Mouse (Mus musculus) MEL (cell line): Measurements from ENCODE around the gene Padi6. TPM values are rescaled to one million over a fixed set of nuclear protein-coding genes. Genes with fewer than 3 reads are reported as not detected.

Experiments
- DNase-seq: peaks from one replicate; pipeline ENCODE4 v3.0.0; 2011; ENCODE audit warnings: low read depth, low spot score
- H3K27ac ChIP-seq: 2 replicates; pipeline ENCODE4 v1.5.1; 2012; ENCODE audit warnings: low read depth, mild to moderate bottlenecking, control low read depth, low read length, moderate library complexity; ENCODE audit not compliant: control insufficient read depth
- H3K27me3 ChIP-seq, 2 experiments: fragments of 150-350 bp in 1 of 2; sonication (generic) in 1 of 2; 2 replicates each; pipeline ENCODE4 v1.6.1; 2012; ENCODE audit warnings: low read length in 2 of 2, mild to moderate bottlenecking in 2 of 2, improper control_type of control experiment in 1 of 2, moderate library complexity in 1 of 2; ENCODE audit not compliant: insufficient read depth in 2 of 2, control insufficient read depth in 1 of 2
- H3K36me3 ChIP-seq, 2 experiments: 2 replicates each; pipeline ENCODE4 v1.6.1; 2012 to 2014; ENCODE audit warnings: low read length in 2 of 2, improper control_type of control experiment in 1 of 2, inconsistent platforms in 1 of 2, mild to moderate bottlenecking in 1 of 2; ENCODE audit not compliant: insufficient read depth in 2 of 2, control insufficient read depth in 1 of 2
- H3K4me1 ChIP-seq, 2 experiments: fragments of 150-350 bp in 1 of 2; sonication (generic) in 1 of 2; 2 replicates each; pipeline ENCODE4 v1.6.1; 2012; ENCODE audit warnings: low read length in 2 of 2, improper control_type of control experiment in 1 of 2, mild to moderate bottlenecking in 1 of 2; ENCODE audit not compliant: insufficient read depth in 2 of 2, control insufficient read depth in 1 of 2
- H3K4me3 ChIP-seq, 2 experiments: fragments of 150-350 bp in 1 of 2; sonication (generic) in 1 of 2; 2 replicates each; pipeline ENCODE4 v1.5.1; 2012; ENCODE audit warnings: low read depth in 2 of 2, low read length in 2 of 2, mild to moderate bottlenecking in 2 of 2, moderate library complexity in 2 of 2, control low read depth in 1 of 2, improper control_type of control experiment in 1 of 2; ENCODE audit not compliant: control insufficient read depth in 1 of 2, insufficient read depth in 1 of 2
- H3K79me2 ChIP-seq: 2 replicates; pipeline ENCODE4 v1.6.1; 2012; ENCODE audit warnings: mild to moderate bottlenecking, low read length, moderate library complexity; ENCODE audit not compliant: control insufficient read depth, poor library complexity, insufficient read depth
- H3K9ac ChIP-seq: 2 replicates; pipeline ENCODE4 v1.6.1; 2012; ENCODE audit warnings: low read depth, mild to moderate bottlenecking, control low read depth, low read length, moderate library complexity; ENCODE audit not compliant: control insufficient read depth, poor library complexity, severe bottlenecking
- H3K9me3 ChIP-seq: fragments of 150-350 bp; sonication (generic); replicated peaks from 2 replicates; pipeline ENCODE4 v1.6.1; 2012; ENCODE audit warnings: mild to moderate bottlenecking, low read length, improper control_type of control experiment, moderate library complexity; ENCODE audit not compliant: insufficient read depth
- CHD1 ChIP-seq: IDR thresholded peaks from 2 replicates; pipeline ENCODE4 v1.6.1; 2012; ENCODE audit warnings: low read depth, mild to moderate bottlenecking, inconsistent platforms, low read length, improper control_type of control experiment
- CHD2 ChIP-seq: IDR thresholded peaks from 2 replicates; pipeline ENCODE4 v1.6.1; 2011; ENCODE audit warnings: low read length, improper control_type of control experiment
- CTCF ChIP-seq, 3 experiments: IDR thresholded peaks in 2 of 3; conservative IDR thresholded peaks in 1 of 3; 2 replicates each; pipeline ENCODE4 v1.5.1; 2011 to 2012; ENCODE audit warnings: low read length in 3 of 3, low read depth in 2 of 3, mild to moderate bottlenecking in 2 of 3, improper control_type of control experiment in 1 of 3, inconsistent platforms in 1 of 3, mixed read lengths in 1 of 3, moderate library complexity in 1 of 3; ENCODE audit not compliant: control insufficient read depth in 1 of 3, insufficient read depth in 1 of 3, poor library complexity in 1 of 3, severe bottlenecking in 1 of 3
- E2F4 ChIP-seq: IDR thresholded peaks from 2 replicates; pipeline ENCODE4 v1.6.1; 2011; ENCODE audit warnings: low read depth, low read length, improper control_type of control experiment, borderline replicate concordance
- GATA1 ChIP-seq: IDR thresholded peaks from 2 replicates; pipeline ENCODE4 v1.6.1; 2011; ENCODE audit warnings: low read depth, low read length, improper control_type of control experiment
- KAT2A ChIP-seq: conservative IDR thresholded peaks from 2 replicates; pipeline ENCODE4 v1.6.1; 2012; ENCODE audit warnings: low read depth, low read length, improper control_type of control experiment, inconsistent platforms
- MAX ChIP-seq: IDR thresholded peaks from 2 replicates; pipeline ENCODE4 v1.6.1; 2011; ENCODE audit warnings: low read length, improper control_type of control experiment
- MAZ ChIP-seq: IDR thresholded peaks from 2 replicates; pipeline ENCODE4 v1.6.1; 2012; ENCODE audit warnings: low read depth, mild to moderate bottlenecking, inconsistent platforms, low read length, improper control_type of control experiment
- MEF2A ChIP-seq: IDR thresholded peaks from 2 replicates; pipeline ENCODE4 v1.6.1; 2014; ENCODE audit warnings: low read depth, mild to moderate bottlenecking, inconsistent platforms, low read length, improper control_type of control experiment; ENCODE audit not compliant: poor library complexity, insufficient replicate concordance, severe bottlenecking; ENCODE audit errors: extremely low read depth
- MXI1 ChIP-seq: IDR thresholded peaks from 2 replicates; pipeline ENCODE4 v1.6.1; 2011; ENCODE audit warnings: mild to moderate bottlenecking, low read depth, low read length, improper control_type of control experiment
- MYC ChIP-seq: IDR thresholded peaks from 2 replicates; pipeline ENCODE4 v1.6.1; 2011; ENCODE audit warnings: low read depth, mild to moderate bottlenecking, low read length, improper control_type of control experiment, moderate library complexity
- POLR2A ChIP-seq, 2 experiments: IDR thresholded peaks; 2 replicates each; pipeline ENCODE4 v1.6.1; 2011 to 2012; ENCODE audit warnings: low read length in 2 of 2, mild to moderate bottlenecking in 2 of 2, control low read depth in 1 of 2, improper control_type of control experiment in 1 of 2, low read depth in 1 of 2, moderate library complexity in 1 of 2; ENCODE audit not compliant: control insufficient read depth in 1 of 2, insufficient read depth in 1 of 2, poor library complexity in 1 of 2
- RCOR1 ChIP-seq: IDR thresholded peaks from 2 replicates; pipeline ENCODE4 v1.6.1; 2012; ENCODE audit warnings: low read depth, mild to moderate bottlenecking, inconsistent platforms, low read length, improper control_type of control experiment
- SMC3 ChIP-seq: IDR thresholded peaks from 2 replicates; pipeline ENCODE4 v1.6.1; 2011; ENCODE audit warnings: low read depth, low read length, improper control_type of control experiment
- TBP ChIP-seq: IDR thresholded peaks from 2 replicates; pipeline ENCODE4 v1.8.0; 2011; ENCODE audit warnings: low read depth, low read length, improper control_type of control experiment
- TCF12 ChIP-seq: IDR thresholded peaks from 2 replicates; pipeline ENCODE4 v1.6.1; 2014; ENCODE audit warnings: low read depth, mild to moderate bottlenecking, inconsistent platforms, low read length, improper control_type of control experiment, moderate library complexity
- UBTF ChIP-seq: IDR thresholded peaks from 2 replicates; pipeline ENCODE4 v1.6.1; 2012; ENCODE audit warnings: low read depth, mild to moderate bottlenecking, inconsistent platforms, low read length, improper control_type of control experiment, moderate library complexity, borderline replicate concordance; ENCODE audit not compliant: insufficient read depth
- USF1 ChIP-seq: IDR thresholded peaks from 2 replicates; pipeline ENCODE4 v1.6.1; 2014; ENCODE audit warnings: low read depth, mild to moderate bottlenecking, inconsistent platforms, low read length, improper control_type of control experiment, moderate library complexity
- USF2 ChIP-seq, 2 experiments: IDR thresholded peaks; 2 replicates each; pipeline ENCODE4 v1.6.1; 2011 to 2012; ENCODE audit warnings: improper control_type of control experiment in 2 of 2, low read length in 2 of 2, borderline replicate concordance in 1 of 2, inconsistent platforms in 1 of 2, low read depth in 1 of 2, mild to moderate bottlenecking in 1 of 2; ENCODE audit not compliant: insufficient read depth in 1 of 2
- ZC3H11A ChIP-seq: IDR thresholded peaks from 2 replicates; pipeline ENCODE4 v1.6.1; 2012; ENCODE audit warnings: low read depth, mild to moderate bottlenecking, inconsistent platforms, low read length, improper control_type of control experiment
- polyA plus RNA-seq, 2 experiments: library from polyadenylated mRNA; stranded (reverse) in 1 of 2; unstranded in 1 of 2; fragments of >175 nt in 1 of 2; fragments of >200 nt in 1 of 2; gene quantifications; 2 replicates each; pipeline versions ENCODE4 v1.2.1 to v1.2.4; 2012; ENCODE audit warnings: low replicate concordance in 2 of 2, low read depth in 1 of 2; ENCODE audit not compliant: insufficient read length in 2 of 2, insufficient read depth in 1 of 2, missing spikeins in 1 of 2
- total RNA-seq: library from RNA; depleted of rRNA; stranded (reverse); fragments of 300-350 nt; gene quantifications from 2 replicates; pipeline ENCODE4 v1.2.3, GENCODE M21; 2012

Padi6 gene
- total and polyA plus RNA-seq, 3 experiments, result not detected

DNA sequence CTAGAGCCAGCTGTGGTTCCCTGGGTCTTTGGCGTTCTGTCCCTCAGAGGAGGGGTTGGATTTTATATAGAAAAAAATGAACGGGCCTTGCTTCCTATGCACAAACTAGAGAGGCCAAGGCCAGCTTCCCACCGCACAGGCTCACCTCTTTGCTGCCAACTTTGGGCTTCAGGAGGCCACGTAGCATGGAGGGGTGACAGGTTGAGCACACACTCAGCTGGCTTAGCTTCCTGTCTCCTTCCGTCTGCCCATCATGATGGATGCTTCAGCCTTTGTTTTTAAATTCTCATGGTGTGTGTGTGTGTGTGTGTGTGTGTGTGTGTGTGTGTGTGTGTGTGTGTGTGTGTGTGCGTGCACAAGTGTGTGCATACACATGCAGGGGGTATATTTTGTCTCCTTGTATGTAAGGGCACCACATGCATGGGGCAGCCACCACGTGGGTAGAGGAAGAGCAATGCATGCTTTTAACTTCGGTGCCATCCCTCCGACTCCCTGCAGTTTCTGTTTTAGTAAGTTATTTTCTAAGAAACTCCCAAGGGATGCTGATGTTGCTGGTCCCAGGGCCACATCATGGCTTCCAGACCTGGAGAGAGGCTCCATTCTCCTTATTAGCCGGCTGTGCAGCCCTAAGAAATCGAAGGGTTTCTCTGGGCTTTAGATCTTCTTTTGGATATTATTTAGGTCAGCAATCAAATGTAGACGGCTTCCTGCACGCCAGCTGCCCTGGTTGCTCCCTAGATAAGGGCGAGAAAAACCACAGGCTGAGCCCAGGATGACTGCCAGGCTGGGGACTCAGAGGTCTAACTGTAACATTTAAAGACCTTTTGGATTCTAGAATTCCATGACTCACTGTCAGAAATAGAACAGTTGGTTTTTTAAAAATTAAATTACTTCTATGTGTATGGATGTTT is 46.5 kb downstream of the Padi6 start (continued):
- TF ChIP-seq MEF2A (no peak), SMC3 (no peak), MXI1 (peak; percentile 54), E2F4 (no peak), RCOR1 (peak; percentile 30; the same call in 1 of the 2 replicates)

DNA sequence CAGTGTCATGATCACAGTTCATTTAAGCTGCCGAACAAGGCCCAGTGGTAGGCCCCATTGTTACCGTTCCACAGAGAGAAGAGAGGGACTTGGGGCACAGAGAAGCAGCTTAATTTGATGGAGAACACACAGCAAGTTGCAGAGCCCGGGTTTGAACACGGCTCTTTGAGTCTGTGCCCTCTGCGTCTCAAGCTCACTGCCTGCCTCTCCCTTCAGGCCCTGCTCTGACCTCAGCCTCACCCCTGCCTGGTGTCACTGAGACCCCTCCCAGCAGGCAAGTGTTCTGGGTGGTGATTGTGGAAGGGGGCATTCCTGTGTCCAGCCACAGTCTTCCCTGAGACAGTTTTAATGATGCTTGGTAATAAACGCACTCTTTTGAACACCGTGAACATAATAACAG is 47.3 kb downstream of the Padi6 start:
- Histone ChIP-seq H3K27ac (peak overlapping the region; percentile 88), H3K36me3 (peaks cover 0 to 43% of the 10 kb centered on the region in 2 experiments; a peak in 2 of 4 replicates), H3K79me2 (peaks cover 4% of the 10 kb centered on the region; the same call in 1 of the 2 replicates), H3K27me3 (no peaks in the 10 kb centered on the region), H3K9me3 (no peaks in the 10 kb centered on the region), H3K4me1 (peaks cover 15 to 55% of the 10 kb centered on the region in 2 experiments), H3K9ac (peak overlapping the region; percentile 65), H3K4me3 (no peak overlapping the region)
- no peak for DNase-seq
- TF ChIP-seq TCF12 (no peak), USF1 (no peak), RCOR1 (no peak), SMC3 (no peak), GATA1 (no peak), USF2 (IDR thresholded peaks at IDR 0.05; ENCODE audit: borderline replicate concordance in 1 of 2, insufficient read depth in 1 of 2, low read depth in 1 of 2, low read length in 2 of 2) (no peak), CHD2 (no peak), UBTF (no peak), CHD1 (no peak), MEF2A (no peak), KAT2A (no peak), CTCF (IDR thresholded peaks at IDR 0.05 in 2 of 3, conservative IDR thresholded peaks at IDR 0.05 in 1 of 3; ENCODE audit: control insufficient read depth in 1 of 3, insufficient read depth in 1 of 3, low read depth in 2 of 3, low read length in 3 of 3, poor library complexity in 1 of 3, severe bottlenecking in 1 of 3) (no peak), MAZ (no peak), POLR2A (IDR thresholded peaks at IDR 0.05; ENCODE audit: control insufficient read depth in 1 of 2, insufficient read depth in 1 of 2, low read depth in 1 of 2, low read length in 2 of 2, poor library complexity in 1 of 2) (no peak), TBP (no peak), MYC (no peak), ZC3H11A (no peak), MAX (no peak)
